Mouse (Mus musculus) lung, adult 2 months (tissue): ENCODE measurements around the gene Dll1.

Experiments
- CTCF ChIP-seq: fragments of 200-500 bp; IDR thresholded peaks from 2 replicates; pipeline ENCODE4 v1.5.1; 2011; ENCODE audit warnings: mild to moderate bottlenecking, low read length, control low read depth; ENCODE audit not compliant: insufficient read depth
- POLR2A ChIP-seq: fragments of 200-500 bp; IDR thresholded peaks from 2 replicates; pipeline ENCODE4 v1.6.1; 2011; ENCODE audit warnings: low read depth, mild to moderate bottlenecking, control low read depth, low read length, borderline replicate concordance; ENCODE audit errors: extremely low read depth

DNA sequence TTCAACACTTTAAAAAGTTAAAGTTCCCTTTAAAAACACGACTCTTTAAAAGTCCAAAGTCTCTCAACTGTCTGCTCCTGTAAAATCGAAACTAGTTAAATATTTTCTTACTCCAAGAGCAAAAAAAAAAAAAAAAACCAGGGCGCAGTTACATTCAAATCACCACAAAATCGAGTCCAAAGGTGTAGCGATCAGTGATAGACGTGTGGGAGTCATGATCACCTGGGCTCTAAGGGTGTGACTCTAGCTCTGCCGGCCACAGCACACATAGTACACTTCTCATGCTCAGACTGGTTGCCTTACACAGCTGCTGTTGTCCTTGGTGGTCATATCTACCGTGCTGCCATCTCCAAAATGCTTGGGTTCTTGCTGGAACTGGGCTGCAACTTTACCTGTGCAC is 12.7 kb upstream of the Dll1 start:
- TF ChIP-seq CTCF (no peak), POLR2A (no peak)
